Mouse (Mus musculus) embryo, embryonic 11.5 days (tissue): ENCODE data around the gene Elob.

Source experiments
- DNase-seq: peaks from one replicate; pipeline ENCODE4 v3.0.0-alpha.2; 2012; ENCODE audit warnings: low read depth, low spot score

The Elob gene

DNA sequence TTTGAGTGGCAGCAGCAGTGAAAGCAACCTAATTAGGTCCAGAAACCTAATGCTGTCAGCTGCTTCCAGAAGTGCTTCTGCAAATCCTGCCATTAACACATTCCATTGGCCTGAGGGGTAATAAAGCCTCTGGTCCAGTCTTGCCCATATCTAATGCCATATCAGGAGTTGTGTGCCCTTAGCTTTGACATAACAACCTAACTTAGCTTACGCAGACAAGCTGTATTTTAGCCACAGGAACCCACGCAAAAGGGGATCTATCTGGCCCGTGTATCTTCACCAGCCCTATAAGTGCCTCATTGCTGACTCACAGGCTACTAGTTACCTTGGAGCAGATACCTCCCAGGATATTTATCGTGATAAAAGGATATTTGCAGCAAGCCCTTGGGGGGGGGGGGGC, 3.3 kb downstream of the Elob start:
- DNase-seq: no peak

DNA sequence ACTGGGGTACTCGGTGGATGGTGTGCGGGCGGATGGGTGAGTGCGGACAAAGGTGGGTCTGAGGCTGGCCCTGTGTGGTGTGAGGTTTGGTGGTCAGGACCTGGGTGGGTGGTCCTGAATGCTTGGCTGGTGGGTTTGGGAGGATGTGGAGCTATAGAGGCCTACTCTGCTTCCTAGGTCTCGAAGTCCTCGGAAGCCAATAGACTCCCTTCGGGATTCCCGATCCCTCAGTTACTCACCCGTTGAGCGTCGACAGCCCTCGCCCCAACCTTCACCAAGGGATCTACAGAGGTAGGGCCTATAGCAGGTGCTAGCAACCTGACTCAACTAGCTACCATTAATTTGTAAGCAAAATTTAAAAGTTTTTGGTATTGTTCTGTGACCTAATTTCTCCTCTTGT, 5.3 kb downstream of the Elob start:
- DNase-seq: no peak

DNA sequence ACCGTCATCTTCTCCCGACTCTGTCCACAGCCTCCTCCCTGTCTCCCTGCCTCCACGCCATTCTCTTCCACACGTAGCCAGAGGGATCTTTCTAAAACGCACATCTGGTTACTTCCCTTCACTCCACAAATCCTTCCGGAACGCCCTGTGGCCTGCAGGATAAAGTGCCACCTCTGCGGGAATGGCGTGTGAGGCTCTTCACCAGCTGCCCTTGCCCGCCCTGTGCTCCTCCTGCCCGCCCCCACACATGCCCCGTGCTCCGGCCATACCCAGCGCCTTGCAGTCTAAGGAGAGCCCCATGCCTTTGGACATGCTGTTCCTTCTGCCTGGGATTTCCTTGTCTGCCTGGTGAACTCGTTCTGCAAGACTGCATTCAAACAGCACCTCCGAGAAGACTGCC, 5.9 kb downstream of the Elob start:
- DNase-seq: no peak

DNA sequence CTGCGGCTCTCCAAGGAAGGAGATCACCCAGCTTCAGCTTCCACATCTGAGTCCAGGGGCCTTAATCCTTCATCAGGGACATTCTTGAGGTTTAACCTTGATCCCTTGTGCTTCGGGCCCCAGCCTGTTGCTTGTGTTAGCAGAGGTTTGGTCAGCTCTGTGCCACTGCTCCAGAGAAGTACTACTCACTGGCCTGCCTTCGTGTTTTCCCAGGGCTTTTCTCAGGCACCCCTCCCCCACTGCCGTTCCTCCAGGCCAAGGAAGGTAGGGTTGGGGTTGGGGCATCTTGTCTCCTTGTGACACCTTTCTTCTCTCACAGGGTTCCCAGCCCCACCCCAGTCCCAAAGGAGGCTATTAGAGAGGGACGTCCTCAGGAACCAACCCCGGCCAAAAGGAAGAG, 6.8 kb downstream of the Elob start:
- DNase-seq: no peak

DNA sequence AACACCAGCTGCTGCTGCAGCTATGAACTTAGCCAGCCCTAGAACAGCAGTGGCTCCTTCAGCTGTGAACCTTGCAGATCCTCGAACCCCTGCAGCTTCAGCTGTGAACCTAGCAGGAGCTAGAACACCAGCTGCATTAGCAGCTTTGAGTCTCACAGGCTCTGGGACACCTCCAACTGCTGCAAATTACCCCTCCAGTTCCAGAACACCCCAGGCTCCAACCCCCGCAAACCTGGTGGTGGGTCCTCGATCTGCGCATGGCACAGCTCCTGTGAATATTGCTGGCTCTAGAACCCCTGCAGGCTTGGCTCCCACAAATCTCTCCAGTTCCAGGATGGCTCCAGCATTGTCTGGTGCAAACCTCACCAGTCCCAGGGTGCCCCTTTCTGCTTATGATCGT, 8.2 kb downstream of the Elob start:
- no peak for DNase-seq

DNA sequence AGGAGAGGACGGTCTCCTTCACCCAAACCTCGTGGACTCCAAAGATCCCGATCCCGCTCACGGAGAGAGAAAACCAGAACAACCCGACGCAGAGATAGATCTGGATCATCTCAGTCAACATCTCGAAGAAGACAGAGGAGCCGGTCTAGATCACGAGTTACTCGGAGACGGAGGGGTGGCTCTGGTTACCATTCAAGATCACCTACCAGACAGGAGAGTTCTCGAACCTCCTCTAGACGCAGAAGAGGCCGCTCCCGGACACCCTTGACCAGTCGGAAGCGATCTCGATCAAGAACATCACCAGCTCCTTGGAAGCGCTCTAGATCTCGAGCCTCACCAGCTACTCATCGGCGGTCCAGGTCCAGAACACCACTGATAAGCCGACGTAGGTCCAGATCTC, 9.7 kb downstream of the Elob start:
- no peak for DNase-seq

DNA sequence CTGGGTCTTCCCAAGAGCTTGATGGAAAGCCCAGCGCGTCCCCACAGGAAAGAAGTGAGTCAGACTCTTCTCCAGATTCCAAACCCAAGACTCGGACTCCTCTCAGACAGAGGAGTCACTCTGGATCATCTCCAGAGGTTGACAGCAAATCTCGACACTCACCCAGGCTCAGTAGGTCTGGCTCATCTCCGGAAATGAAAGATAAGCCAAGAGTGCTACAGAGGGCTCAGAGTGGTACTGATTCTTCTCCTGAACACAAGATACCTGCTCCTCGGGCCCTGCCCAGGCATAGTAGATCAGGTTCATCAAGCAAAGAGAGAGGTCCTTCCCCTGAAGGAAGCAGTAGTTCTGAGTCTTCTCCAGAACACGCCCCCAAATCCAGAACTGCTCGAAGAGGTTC, 10.4 kb downstream of the Elob start:
- no peak for DNase-seq

DNA sequence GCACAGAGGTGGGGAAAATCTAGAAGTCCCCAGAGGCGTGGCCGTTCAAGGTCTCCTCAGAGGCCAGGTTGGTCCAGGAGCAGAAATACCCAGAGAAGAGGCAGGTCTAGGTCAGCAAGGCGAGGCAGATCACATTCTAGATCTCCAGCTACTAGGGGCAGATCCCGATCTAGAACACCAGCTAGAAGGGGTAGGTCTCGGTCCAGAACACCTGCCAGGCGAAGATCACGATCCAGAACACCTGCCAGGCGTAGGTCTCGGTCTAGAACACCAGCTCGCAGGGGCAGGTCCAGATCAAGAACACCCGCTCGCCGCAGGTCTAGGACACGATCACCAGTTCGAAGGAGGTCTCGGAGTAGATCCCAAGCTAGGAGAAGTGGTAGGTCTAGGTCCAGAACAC, 13.3 kb downstream of the Elob start:
- DNase-seq: no peak

DNA sequence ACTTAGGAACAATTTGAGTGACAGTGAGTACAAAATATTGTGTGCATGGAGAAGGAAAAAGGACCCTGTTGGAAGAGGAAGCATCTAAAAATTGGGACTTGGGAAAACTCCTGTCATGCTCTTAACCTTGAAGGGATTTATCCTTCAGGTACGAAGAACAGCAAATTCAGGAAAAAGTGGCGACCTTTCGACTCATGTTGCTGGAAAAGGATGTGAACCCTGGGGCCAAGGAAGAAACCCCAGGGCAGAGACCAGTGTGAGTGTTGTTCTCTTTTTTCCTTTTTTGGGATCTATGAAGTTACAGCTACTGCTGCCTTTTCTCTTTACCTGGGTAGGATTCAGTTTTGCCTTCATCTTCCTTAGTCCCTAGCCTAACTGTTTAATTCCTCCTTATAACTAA, 21.0 kb downstream of the Elob start:
- DNase-seq: no peak

DNA sequence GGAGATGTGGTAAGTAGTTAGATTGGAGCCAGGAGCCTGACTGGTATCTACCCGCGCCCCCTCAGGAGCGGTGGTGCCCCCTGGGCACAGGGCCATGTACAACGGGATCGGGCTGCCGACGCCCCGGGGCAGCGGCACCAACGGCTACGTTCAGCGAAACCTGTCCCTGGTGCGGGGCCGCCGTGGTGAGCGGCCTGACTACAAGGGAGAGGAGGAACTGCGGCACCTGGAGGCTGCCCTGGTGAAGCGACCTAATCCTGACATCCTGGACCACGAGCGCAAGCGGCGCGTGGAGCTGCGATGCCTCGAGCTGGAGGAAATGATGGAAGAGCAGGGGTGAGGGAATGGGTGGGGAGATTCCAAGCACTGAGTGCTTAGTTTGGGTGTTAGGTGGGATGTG, 22.1 kb downstream of the Elob start:
- DNase-seq: no peak

DNA sequence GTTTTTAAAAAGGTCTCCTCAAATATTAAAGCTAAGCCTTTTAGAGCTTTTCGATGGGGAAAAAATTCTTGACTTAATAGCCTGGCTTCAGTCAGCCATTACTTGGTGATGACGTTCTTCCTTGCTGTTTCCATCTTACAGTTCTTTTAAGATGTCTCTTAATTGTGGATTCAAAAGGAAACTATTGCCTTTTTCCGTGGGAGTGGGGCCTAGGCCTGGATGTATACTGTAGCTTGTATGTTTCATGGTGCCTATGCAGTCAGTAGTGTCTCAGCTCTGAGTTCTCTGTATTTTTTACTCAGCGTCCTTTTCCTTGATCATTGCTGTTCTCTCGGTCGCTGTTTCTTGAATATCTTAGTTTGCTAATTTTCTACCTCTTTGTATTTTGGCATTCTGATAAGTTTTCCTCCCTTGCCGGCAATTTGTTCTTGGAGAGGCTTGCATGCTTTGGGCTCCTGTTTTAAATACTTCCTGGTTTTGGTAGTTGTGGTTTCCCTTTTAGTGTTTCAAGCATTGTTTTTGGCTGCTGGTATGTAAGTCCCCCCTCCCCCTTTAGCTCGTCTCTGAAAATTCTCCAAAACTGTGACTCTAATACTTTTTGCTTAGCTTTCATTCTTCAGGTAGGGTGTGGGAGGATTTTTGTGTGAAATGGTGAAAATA, 24.4 kb downstream of the Elob start:
- DNase-seq: no peak

DNA sequence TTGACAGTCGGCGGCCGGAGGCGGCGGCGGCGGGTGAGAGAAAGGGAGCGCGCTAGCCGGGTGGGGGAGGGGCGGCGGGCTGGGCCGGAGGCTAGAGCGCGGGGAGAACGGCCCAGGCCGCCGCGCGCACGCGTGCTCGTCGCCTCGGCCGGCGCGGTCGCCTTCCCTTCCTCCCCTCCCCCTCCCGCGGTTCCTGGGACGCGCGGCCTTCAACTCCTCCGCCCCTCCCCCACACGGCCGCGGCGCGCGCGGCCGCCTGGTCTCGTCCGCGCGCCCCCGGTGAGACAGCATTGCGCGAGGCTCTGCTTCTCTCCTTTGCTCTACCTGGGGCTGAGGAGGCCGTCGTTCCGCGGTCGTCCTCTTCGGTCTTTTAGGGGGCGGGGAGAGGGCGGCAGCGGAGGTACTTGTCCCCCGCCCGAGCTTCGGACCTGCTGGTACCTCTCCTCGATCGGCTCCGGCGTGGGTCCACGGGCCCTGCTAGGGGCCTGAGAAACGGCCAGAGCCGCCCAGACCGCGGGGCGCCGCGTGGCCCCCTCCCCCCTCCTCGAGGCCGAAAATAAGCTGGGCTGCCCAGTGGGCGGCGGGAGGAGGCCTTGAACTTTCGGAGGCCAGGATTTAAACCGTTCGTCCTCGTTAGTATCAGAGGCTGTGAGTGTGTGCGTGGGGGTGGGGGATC, 25.4 kb downstream of the Elob start:
- peak; percentile 86 for DNase-seq

DNA sequence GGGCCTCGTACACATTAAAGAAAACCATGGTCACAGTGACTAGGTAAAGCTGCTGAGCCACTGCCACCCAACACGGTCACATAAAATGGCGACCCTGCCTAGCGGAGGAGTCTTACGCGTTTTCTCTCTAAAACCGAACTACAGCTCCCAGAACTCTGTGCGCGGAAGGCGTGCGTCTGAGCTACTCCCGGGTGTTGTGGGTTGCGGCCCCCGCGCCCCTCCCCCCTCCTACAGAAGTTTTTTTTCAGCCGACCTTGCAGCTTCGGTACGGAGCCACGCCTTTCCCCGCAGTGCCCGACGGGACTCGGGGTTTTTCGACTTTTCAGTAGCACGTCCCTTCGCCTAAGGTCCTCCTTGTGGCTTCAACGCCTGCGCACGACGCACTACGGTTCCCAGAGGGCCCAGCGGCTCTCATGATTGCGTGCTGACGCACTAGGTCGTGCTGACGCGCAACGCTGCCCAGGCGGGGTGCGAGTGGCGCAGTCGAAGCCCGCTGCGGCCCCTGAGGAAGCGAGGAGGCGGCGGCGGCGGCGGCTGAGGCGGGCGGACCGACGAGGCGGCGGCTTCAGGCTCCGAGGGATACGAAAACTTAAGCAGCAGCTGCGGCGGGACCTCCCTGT, 26.1 kb downstream of the Elob start:
- DNase-seq: peak; percentile 96

DNA sequence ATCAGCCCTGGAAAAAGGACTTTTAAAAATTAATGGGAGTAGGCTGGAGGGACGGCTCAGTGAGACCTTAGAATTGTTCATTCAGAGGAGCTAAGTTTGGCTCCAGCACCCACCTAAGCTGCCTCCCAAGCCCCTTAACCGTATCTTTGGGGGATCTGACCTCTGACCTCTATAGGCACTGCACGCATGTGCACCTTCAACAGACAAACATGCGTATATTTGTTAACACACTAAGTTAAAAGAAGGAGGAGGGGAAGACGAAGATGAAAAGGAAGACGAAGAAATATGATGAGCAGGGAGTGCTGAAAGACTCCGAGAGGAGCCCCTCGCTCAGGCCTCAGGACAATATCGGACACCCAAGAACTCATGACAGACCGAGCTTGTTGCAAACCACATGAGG, 27.3 kb downstream of the Elob start:
- no peak for DNase-seq

DNA sequence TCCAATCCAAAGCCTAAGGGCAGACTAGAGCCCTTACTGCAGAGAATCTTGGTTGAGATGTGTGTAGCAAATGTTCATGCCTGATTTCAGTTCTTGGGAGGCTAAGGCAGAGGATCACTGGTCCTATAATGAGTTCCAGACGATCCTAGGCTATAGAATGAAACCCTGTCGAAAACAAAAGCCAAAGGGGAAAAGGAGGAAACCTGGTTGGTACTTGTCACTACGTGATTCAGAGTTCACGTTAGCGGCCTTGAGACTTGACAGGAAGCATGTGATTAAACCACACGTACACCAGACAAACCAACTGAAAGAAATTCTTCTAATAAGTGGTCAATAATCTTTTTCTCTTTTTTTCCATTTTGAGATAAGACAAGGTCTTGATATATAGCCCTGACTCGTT, 31.6 kb downstream of the Elob start:
- no peak for DNase-seq

DNA sequence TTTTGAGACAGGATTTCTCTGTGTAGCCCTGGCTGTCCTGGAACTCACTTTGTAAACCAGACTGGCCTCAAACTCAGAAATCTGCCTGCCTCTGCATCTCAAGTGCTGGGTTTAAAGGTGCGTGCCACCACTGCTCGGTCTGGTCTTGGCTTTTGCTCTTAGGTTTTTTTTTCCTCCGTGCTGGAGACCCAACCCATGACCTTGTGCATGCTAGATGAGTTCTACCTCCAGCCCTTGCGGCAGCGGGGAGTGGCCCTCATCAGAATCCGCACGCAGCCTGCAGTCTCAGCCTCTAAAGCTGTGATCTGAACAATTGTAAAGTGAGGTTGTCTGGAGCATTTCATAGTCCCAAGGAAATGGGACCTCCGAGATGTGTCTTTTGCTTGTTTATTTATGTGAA, 33.6 kb downstream of the Elob start:
- no peak for DNase-seq

DNA sequence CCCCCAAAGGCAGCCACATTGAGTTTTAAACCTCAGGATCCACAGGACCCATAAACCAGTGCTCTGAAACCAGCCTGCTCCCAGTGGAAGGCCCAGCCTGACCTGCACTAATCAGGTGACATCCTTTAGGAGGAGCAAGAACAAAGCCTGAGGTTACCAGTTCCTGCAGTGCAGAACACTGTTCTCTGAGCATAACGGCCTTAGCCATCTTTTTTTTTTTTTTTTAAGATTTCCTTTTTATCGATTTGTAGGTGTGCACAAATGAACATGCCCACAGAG, 37.9 kb downstream of the Elob start:
- DNase-seq: no peak

DNA sequence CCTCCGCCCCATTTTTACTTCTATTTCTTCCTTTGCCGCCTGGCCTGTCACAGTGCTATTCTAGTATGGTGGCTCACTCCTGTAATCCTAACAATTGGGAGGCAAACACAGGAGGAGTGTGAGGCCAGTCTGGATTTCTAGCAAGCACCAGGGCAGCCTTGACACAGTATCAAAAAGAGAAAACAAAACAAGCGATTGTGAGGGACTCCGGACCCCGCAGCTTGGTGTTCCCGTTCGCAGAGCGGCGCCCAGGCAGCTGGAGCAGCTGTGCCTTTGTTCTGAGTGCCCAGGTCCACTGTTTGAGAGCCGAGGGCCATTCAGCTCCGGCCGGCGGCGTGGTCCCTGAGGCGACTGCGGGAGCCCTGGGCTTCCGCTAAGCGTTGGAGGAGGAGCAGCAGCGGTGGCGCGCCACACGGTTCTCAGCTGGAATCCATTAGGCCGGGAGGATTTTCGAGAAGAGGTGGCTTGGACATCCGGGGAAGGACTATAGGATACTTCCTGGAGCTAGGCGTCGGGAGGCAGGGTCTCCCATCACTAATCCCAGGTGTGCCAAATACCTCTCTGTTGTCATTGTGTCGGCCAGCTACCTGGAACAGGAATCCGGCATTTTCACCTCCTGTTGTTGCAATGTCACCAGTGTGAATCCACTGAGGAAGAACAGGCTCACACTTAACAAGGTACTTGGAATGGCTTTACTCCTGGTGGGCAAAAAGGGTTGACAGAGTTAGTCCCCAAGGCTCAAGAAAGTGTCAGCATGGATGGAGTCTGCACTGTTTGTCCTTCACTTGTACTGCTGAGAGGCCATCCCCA, 38.5 kb downstream of the Elob start, which contains the start of gene Srrm2:
Srrm2 (plus strand) TSS at position 264 of the 810 bp plus-strand sequence.
- peak; percentile 46 for DNase-seq

DNA sequence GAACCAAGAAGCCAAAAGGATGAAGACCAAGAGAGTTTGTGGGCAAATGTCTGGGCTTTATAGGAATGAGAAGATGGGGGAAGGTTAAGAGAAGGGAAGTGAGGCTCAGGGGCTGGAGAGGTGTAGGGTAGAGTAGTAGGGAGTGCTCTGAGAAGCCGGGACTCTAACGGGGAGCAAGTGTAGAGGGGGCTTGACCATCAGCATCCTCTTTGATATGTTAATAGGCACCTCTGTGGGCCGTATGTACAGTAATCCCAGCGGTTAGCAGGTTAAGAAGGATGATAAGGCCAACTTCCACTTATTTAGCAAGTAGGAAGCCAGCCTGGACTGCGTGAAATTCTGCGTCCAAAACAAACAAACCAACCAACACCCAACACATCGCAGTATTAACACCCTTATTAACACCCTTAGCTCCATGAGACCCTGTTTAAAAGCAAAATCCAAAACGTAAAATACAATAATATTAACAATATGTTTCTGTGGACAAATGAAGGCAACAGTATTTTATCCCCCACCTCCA, 39.1 kb downstream of the Elob start:
- DNase-seq: no peak

DNA sequence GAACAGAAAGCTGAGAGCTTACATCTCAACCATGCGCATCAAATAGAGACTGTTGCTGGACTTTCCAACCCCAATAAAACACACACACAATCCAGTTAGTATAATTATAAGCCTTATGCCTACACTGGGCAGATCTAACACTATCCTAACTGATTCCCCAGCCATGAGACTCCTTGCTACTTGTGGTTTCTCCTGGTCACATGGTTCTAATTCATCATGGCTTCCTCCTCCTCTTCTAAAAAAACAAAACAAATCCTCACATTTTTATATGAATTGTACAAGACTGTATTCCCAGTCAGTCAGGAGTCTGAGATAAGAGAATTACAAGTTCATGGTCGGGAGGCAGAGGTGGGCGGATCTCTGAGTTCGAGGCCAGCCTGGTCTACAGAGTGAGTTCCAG, 40.0 kb downstream of the Elob start:
- no peak for DNase-seq

DNA sequence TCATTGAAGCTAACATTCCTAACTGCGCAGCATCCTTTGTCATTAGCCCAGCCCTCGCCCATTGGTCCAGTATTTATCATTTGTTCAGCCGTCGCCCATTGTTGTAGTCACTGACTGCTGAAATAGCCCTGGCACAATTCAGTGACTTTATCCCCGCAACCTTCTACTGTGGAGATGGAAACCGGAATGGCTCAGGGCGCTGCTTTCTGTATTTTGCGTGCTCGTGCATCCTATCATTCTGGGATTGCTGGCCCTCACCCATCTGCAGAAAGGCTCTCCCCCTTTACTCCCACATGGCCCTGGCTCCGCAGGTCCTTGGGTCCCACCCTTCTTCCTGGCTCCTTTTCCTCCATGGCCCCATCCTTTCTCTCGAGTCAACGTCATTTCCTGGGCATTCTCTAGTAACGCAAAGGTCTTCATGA, 42.4 kb downstream of the Elob start:
- no peak for DNase-seq
